Mouse (Mus musculus): Measurements from ENCODE around the gene Fads1.

GRCm38 (mm10) chr19:10174956-10175355, 7.7 kb upstream of the Fads1 start:
- TF ChIP-seq POLR2A (IDR thresholded peaks at IDR 0.05; ENCODE audit: insufficient read depth, low read depth, low read length) (no peak), CTCF (IDR thresholded peaks at IDR 0.05; ENCODE audit: insufficient read depth, low read depth, low read length) (no peak)
